34 mouse cellular contexts compared by ENCODE assay signal in genomic region chr3:50981751-50982150, GRCm38 (mm10).
"Had no signal": no experiment of that assay in that cellular context is flagged by ENCODE, and none has a peak within 500 bp of the region (broad histone marks: within the 10 kb centered on the region; RNA-seq: fewer than 3 reads in every experiment).

No protein-coding gene starts in this region.

- H3K4me2 ChIP-seq: heart, embryonic 11.5 days; heart, embryonic 12.5 days; heart, embryonic 13.5 days; heart, embryonic 15.5 days; hindbrain, embryonic 12.5 days; hindbrain, embryonic 13.5 days; hindbrain, embryonic 14.5 days; hindbrain, embryonic 15.5 days; intestine, embryonic 15.5 days; kidney, embryonic 15.5 days had no signal

- H3K27ac ChIP-seq: heart, embryonic 10.5 days; heart, embryonic 13.5 days; heart, embryonic 15.5 days; hindbrain, embryonic 12.5 days; hindbrain, embryonic 13.5 days; hindbrain, embryonic 14.5 days; hindbrain, embryonic 15.5 days; hindbrain, postnatal 0 days; intestine, embryonic 15.5 days; kidney, embryonic 15.5 days; kidney, postnatal 0 days; layer of hippocampus, adult 2 months had no signal

- H3K36me3 ChIP-seq: heart, embryonic 10.5 days; heart, embryonic 12.5 days; heart, embryonic 13.5 days; heart, embryonic 15.5 days; hindbrain, embryonic 10.5 days; hindbrain, embryonic 12.5 days; hindbrain, embryonic 13.5 days; hindbrain, embryonic 15.5 days; intestine, embryonic 15.5 days; kidney, embryonic 15.5 days had no signal

- H3K4me3 ChIP-seq: heart, embryonic 10.5 days; heart, embryonic 12.5 days; heart, embryonic 13.5 days; heart, embryonic 15.5 days; hindbrain, embryonic 10.5 days; hindbrain, embryonic 12.5 days; hindbrain, embryonic 13.5 days; hindbrain, embryonic 15.5 days; intestine, embryonic 15.5 days; kidney, embryonic 15.5 days; layer of hippocampus, adult 2 months had no signal

- H3K9ac ChIP-seq: heart, embryonic 12.5 days; heart, embryonic 13.5 days; heart, embryonic 15.5 days; hindbrain, embryonic 12.5 days; hindbrain, embryonic 13.5 days; hindbrain, embryonic 14.5 days; hindbrain, embryonic 15.5 days; intestine, embryonic 15.5 days; kidney, embryonic 15.5 days had no signal

- H3K9me3 ChIP-seq: heart, embryonic 10.5 days; heart, embryonic 12.5 days; heart, embryonic 13.5 days; heart, embryonic 15.5 days; hindbrain, embryonic 10.5 days; hindbrain, embryonic 12.5 days; hindbrain, embryonic 13.5 days; hindbrain, embryonic 15.5 days; intestine, embryonic 15.5 days; kidney, embryonic 15.5 days had no signal

- DNase-seq: heart, postnatal 14 days; heart, postnatal 36 days; heart, postnatal 4 days; kidney, adult 11 months; kidney, adult 18-20 months; kidney, adult 2 months; kidney, adult 8-10 months; kidney, adult 9 months; kidney, postnatal 10 days; kidney, postnatal 14 days; kidney, postnatal 25 days; kidney, postnatal 36 days; kidney, postnatal 4 days; layer of hippocampus, adult 9-11 months; layer of hippocampus, postnatal 36 days had no signal

- H3K4me1 ChIP-seq: hindbrain, embryonic 15.5 days had no signal

- H3K27me3 ChIP-seq: heart, embryonic 12.5 days; heart, embryonic 13.5 days; heart, embryonic 15.5 days; hindbrain, embryonic 12.5 days; hindbrain, embryonic 13.5 days; hindbrain, embryonic 15.5 days; intestine, embryonic 15.5 days; kidney, embryonic 15.5 days had no signal

- ATAC-seq: hindbrain, embryonic 16.5 days; hindbrain, postnatal 0 days; inflammation-experienced regulatory T-cells, adult 6 months; intestine, embryonic 15.5 days; intestine, embryonic 16.5 days; intestine, postnatal 0 days had no signal
